Mouse (Mus musculus): ENCODE measurements around the gene Hoxd11.

Hoxd11 gene

DNA sequence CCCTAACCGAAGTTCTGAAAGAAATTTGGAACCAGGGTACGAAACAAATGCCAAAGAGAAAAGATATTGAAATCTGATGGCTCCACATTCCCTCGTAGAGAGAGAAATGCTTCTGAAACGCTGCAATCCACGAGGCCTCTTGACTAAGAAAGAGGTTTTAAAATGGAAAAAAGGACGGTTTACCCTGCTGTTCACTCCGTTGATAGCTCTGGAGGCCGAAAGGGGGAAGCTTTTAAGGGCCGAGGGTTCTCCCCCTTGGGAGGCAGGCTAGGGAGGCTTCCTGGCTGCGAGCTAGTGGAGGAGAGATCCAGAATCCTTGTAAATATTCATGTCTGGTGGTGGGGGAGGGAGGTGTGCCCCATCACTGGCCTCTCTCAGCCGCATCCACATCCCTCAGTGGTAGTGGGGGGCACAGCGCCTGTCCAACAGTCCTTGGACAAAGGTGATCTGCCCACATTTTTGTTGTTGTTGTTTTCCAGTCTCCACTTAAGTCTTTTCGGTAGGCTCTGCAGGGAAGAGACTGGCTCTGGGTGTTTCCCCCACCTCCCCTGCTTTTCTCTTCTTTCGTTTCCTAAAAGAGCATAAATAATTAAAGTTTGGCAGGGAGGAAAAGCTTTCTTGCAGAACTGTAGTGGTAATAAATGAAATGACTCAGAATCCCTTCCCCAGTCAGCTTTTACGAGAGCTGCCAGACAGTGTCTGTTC is at the start of gene Hoxd11:
TSS of gene Hoxd11 (plus strand) at position 667 of the 705 bp plus-strand sequence.
- no peak for DNase-seq (ENCODE audit: low spot score)

DNA sequence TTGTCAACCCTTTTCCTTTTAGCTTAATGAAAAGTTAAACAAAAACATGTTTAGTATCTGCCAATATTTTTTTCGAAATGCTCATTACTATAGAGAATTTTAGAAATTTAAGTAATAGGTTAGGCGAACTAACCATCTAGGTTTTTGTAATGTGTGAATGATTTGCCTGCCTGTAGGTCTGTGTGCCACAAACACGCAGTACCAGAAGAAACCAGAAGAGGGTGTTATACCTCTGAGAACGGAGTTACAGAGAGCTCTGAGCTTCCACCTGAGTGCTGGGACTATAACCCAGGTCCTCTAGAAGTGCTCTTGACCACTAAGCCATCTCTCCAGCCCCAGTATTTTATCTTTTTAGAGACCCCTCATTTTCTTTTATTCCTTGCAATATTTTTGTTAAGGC is 43.9 kb upstream of the Hoxd11 start:
- no peak for DNase-seq (ENCODE audit: low spot score)

- DNase-seq (ENCODE audit: low spot score) = no peak
Observed at GRCm38 (mm10) chr2:74642431-74642830, 36.9 kb upstream of the Hoxd11 start.

DNA sequence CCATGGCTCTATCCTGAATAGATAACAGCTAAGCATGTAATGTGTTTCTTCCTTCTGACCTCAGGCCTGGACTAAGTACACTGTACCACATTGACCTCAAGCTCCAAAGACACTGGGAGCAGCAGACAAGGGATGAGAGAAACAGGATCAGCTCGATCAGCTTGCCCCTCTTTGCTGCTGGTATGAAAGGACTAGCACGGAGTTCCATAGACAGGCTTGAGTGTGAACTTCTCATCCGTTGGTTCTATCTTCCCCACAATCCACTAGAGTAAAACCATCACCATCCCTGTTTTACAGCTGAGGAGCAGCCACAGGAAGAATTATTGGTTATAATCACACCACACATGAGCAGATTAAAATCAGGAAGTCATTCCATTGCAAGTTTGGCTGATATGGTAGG is 33.7 kb upstream of the Hoxd11 start:
- no peak for DNase-seq (ENCODE audit: low spot score)

DNA sequence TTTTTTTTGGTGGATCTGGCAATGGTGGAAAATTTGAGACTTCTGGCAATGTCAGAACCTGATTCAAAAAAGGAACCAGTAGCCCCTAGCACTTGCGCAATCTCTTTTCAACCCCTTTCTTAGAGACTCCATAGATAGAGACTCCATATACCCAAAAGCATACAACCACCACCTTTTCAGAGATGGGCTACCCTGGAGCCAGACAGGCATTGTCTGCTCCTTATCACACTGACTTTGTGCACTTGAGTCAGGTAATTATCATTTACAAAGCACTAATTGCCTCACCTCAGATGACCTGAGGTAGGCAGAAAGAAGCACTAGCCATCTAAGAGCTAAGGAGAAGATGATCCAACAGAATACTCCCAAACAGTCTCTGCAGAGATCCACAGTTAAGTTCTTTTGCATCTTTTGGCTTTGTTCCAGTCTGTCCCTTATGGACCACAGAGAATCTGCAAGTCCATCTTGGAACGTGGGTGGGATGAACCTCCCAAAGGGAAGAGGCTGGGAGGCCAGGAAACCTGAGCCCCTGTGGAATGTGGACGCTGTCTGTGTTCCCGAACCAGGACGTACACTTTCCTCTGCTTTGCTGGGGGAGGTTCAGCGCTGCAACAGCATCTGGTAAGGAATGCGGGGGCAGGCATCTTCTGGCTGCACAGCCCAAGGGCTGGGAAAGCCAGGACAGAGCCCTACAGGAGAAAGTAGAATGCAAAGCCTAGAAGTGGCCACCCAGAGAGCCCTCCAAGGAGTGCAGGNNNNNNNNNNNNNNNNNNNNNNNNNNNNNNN is 32.1 kb upstream of the Hoxd11 start:
- DNase-seq (ENCODE audit: low spot score) = no peak

- no peak for DNase-seq (ENCODE audit: low spot score)
Observed at GRCm38 (mm10) chr2:74652996-74653340, 26.4 kb upstream of the Hoxd11 start.

DNA sequence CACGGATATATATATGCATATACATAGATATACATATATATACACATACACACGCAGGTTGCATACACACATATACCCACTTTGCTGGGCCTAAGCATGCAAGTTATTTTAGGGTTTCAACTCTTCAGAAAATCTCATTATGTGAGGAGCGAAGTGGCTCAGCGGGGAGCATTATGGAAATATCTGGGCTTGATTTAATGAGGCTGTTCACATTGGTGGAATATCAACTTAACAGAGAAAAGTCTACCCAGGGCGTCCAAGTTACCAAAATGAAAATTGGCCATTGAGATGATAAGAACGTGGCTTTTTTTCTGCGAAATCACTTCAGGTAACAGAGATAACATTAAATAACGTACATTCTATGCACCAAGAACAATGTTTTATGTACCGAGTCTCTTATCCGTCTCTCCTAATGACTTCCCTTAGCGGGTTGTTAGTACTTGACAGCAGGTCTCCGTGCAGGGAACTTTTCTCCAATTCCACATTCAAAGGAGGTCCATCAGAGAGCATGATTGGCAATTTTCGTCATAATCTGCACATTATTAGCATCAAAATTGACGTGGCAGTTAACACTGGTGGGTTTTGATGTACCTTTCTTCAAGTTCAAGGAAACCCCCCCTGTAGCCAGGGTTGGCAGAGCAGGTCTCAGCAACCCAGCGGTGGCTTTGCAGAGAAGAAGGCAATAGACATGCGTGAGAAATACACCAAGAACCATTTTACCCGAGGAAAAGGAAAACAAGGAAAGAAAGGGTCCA is 25.4 kb upstream of the Hoxd11 start:
- DNase-seq (ENCODE audit: low spot score) = no peak

GRCm38 (mm10) chr2:74654743-74655419 is 24.5 kb upstream of the Hoxd11 start:
- DNase-seq (ENCODE audit: low spot score) = no peak

DNA sequence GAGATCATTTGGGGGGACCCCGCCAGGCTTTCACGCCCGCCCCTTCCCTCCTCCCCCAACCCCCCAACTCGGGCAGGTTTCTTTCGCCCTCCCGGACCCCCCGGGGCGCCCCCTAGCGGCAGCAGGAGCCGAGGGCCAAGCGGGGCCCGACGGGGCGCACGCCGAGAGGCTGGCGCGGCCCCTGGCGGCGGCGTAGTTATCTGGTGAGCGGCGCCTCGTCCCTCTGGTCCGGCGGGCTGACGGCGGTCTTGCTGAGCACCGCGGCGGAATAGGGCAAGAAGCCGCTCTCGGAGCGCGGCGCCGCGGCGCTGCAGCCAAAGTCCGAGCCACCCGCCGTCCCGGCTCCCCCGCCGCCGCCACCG is 24.0 kb upstream of the Hoxd11 start:
- no peak for DNase-seq (ENCODE audit: low spot score)

DNA sequence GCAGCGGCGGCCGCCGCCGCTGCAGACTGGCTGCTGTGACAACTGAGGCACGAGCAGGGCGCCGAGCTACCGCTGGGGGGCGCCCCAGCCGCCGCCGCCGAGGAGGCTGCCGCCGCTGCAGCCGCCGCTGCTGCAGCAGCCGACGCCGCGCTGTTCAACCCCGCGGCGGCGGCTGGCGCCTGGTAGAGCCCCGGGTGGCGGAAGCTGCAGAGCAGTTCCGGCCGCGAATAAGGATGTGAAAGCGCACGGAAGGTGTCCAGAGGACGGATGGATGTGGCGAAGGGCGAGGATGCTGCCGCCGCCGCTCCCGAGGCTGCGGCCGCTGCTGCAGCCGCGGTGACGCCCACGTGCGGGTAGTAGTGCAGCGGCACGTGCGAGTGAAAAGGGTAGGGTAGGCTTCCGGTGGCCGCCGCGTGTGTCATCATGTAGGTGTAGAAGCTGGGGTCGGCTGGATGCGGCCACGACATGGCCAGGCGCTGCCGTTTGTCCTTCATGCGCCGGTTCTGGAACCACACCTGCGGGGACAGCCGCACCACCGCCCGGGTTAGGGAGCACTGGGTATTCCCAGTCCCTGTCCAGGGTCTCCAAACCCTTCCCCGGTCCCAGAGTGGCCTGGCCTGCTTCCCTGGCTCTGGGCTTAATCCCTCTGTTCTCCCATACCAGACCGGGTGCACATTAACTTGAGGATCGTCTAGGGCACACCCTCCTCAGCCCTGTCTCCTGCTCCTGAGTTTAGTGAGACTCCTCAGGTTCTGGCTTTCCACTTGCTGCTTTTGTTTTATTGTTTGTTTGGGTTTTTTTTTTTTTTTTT is 23.3 kb upstream of the Hoxd11 start:
- no peak for DNase-seq (ENCODE audit: low spot score)

GRCm38 (mm10) chr2:74656632-74657021 is 22.7 kb upstream of the Hoxd11 start:
- no peak for DNase-seq (ENCODE audit: low spot score)

- no peak for DNase-seq (ENCODE audit: low spot score)
Observed at GRCm38 (mm10) chr2:74657251-74658023, 21.9 kb upstream of the Hoxd11 start.

DNA sequence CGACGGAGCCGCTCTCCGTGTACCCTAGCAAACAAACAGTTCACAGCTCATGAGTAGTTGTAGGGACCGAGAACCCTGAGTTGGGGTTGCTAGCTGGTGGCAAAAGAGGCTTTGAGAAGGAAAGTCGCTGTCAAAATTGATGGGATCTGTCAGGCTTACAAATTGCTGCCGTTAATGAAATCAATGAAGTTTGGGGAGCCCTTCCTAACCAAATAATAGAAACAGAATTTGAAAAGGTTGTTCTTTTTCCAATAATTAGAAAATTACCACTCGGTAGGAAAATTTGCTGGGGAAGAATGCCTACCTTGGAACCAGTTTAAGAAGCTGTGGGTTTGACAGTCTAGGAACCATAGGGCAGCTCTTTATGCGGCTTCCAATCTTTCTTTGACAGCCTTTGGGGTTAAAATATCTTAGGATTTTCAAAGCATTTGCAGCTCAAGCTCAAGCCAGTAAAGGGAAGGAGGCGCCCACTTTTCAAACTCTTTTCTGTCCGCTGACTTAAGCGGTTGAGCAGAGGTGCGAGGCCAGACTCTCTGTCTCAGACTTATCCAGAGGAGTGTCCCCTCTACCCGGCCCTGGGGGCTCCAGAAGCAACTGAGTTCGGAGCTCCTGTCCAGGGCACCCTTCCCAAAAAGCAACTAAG is 21.2 kb upstream of the Hoxd11 start:
- no peak for DNase-seq (ENCODE audit: low spot score)

GRCm38 (mm10) chr2:74658667-74659371 is 20.5 kb upstream of the Hoxd11 start:
- DNase-seq (ENCODE audit: low spot score) = no peak

DNA sequence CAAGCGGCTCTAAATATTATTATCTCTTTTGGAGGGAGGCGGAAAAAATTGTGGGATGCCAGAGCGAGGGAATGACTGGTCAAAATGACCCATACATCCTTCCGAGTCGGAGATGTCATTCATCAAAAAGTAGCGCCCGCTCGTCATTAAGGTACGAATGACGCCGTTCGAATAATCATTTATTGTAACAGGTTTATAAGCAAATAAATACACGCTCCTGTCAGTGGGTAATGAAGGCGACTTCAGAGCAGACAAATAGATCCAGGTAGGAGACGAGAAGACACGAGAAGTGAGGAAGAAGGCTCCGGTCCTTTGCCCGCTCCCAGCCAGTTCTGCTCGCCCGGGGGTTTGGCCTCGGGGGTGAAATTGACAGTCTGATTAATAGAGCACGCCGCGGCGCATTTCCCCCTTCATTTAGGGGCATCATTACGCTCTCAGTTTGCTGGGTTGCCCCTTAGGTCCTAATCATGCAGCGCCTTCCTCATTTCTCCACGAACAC is 19.8 kb upstream of the Hoxd11 start, which contains the start of gene Evx2:
TSS of gene Evx2 (minus strand) at position 51 of the 499 bp plus-strand sequence.
- DNase-seq (ENCODE audit: low spot score) = no peak

- no peak for DNase-seq (ENCODE audit: low spot score)
Observed at GRCm38 (mm10) chr2:74660421-74661375, 18.7 kb upstream of the Hoxd11 start.

DNA sequence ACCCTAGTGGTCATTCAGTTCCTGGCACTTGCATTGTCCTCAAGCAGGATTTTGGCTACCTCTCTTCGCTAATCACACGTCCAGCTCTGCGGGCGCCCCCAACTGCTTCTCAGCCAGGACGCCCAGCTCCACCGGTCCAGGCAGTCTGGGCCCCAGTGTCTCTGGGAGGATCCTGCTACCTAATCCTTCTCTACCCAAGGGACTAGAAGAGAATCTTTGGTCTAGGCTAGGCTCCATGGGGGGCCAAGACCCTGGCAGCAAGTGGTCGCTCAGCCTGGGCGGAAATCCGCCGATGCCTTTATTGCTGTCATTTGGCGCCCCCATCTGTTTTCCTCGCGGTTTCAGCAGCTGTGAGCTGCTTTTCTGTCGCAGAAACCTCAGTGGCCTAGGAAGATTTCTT is 17.7 kb upstream of the Hoxd11 start:
- DNase-seq (ENCODE audit: low spot score) = peak; percentile 26

DNA sequence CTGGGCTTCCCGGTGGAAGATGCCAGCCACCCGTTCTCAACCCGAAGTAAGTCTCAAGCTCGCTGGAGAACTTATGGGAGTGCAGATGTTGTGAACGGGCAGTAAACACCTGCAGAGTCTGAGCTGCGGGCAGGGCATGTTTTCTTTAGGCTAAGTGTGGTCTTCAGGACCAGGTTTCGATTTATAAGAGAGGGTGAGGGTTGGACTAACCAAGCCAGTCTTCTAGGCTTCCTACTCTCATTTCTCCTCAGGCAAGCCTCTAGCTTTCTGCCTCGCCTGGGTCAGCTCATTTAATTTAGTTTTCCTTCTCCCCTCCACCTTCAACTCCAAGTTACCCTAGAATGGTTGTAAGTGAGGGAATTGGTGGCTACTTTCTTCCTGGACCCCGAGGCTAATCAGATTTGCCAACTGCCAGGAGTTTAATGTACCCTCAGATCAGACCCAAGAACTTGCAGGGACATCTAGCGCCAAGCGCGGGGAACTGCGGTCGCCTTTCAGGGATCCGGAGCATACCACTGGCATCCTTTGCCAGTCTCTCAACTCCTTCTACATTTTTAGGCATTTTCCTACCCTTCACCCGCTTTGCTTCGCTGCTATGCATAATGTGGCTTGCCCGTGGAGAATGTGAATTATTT is 15.9 kb upstream of the Hoxd11 start:
- peak; percentile 65 for DNase-seq (ENCODE audit: low spot score)

Data from adipocyte (in vitro differentiated cells).